9 mouse cellular contexts compared by ENCODE assay signal in genomic region chrX:13224902-13225301, GRCm38 (mm10). TPM values are rescaled to one million over a fixed set of nuclear protein-coding genes. Genes with fewer than 3 reads are reported as not detected.
A peak's percentile ranks its signal among the peaks of the same experiment; 100 is the strongest.
DNase-seq lines count a peak whose midpoint lies in the region; ATAC-seq and TF ChIP-seq lines count a peak whose summit lies in the region.
"Had no signal": no experiment of that assay in that cellular context is flagged by ENCODE, and none has a peak within 500 bp of the region (broad histone marks: within the 10 kb centered on the region; RNA-seq: fewer than 3 reads in every experiment).

No protein-coding gene starts in this region.

- H3K4me1 ChIP-seq in lung, postnatal 0 days (ENCODE audit: insufficient read depth, low read depth, low read length) = no peaks in the 10 kb centered on the region
- H3K4me1 ChIP-seq in neural tube, embryonic 14.5 days (ENCODE audit: control insufficient read depth, insufficient read depth, low read length) = no peaks in the 10 kb centered on the region

- no peaks in the 10 kb centered on the region for H3K27me3 ChIP-seq in lung, postnatal 0 days (replicated peaks; ENCODE audit: insufficient read depth, low read length)
- H3K27me3 ChIP-seq in neural tube, embryonic 14.5 days (ENCODE audit: control insufficient read depth, insufficient read depth, low read length) = no peaks in the 10 kb centered on the region

- ATAC-seq in lung, postnatal 0 days = no peak
- peak; percentile 85 for ATAC-seq in common myeloid progenitor, adult 5-6 weeks (replicated peaks; ENCODE audit: low read depth, poor library complexity, severe bottlenecking)
- ATAC-seq in neural tube, embryonic 14.5 days (ENCODE audit: low read depth) = peak; percentile 59; the same call in 1 of the 2 replicates

- WGBS in lung, postnatal 0 days = 5% methylated on average over 3 of the region's 3 CpGs
- WGBS in neural tube, embryonic 14.5 days = 4% methylated on average over 3 of the region's 3 CpGs

- H3K9ac ChIP-seq in lung, postnatal 0 days (replicated peaks; ENCODE audit: low read depth) = no peak overlapping the region
- no peak overlapping the region for H3K9ac ChIP-seq in neural tube, embryonic 14.5 days (replicated peaks; ENCODE audit: low read depth, low read length)
- H3K9ac ChIP-seq: heart, embryonic 13.5 days had no signal

- no peaks in the 10 kb centered on the region for H3K36me3 ChIP-seq in lung, postnatal 0 days (ENCODE audit: insufficient read depth, low read length)
- no peaks in the 10 kb centered on the region for H3K36me3 ChIP-seq in neural tube, embryonic 14.5 days (ENCODE audit: control insufficient read depth, insufficient read depth, low read length)
- H3K36me3 ChIP-seq: heart, embryonic 13.5 days had no signal

- DNase-seq in cerebellum, postnatal 25 days = peak; percentile 15 to 27
- DNase-seq in cerebellum, adult 11 months = no peak
- peak; percentile 74 for DNase-seq in lung, postnatal 0 days (ENCODE audit: low spot score)
- DNase-seq in lung, postnatal 4 days = no peak
- DNase-seq in layer of hippocampus, adult 8-10 months (ENCODE audit: low spot score in 2 of 2) = no peak
- no peak for DNase-seq in yolk sac, embryonic 10.5 days (ENCODE audit: low spot score)

- no peak overlapping the region for H3K4me2 ChIP-seq in lung, postnatal 0 days (replicated peaks; ENCODE audit: low read depth, low read length)
- no peak overlapping the region for H3K4me2 ChIP-seq in neural tube, embryonic 14.5 days (ENCODE audit: low read depth, low read length)
- H3K4me2 ChIP-seq: heart, embryonic 13.5 days had no signal

- no peak for TF ChIP-seq EP300 in lung, postnatal 0 days (IDR thresholded peaks at IDR 0.05)

- no peaks in the 10 kb centered on the region for H3K9me3 ChIP-seq in lung, postnatal 0 days (ENCODE audit: low read length)
- no peaks in the 10 kb centered on the region for H3K9me3 ChIP-seq in neural tube, embryonic 14.5 days (ENCODE audit: control insufficient read depth, low read length)
- H3K9me3 ChIP-seq: heart, embryonic 13.5 days had no signal

- H3K4me3 ChIP-seq in lung, postnatal 0 days (ENCODE audit: low read depth, low read length) = no peak overlapping the region
- H3K4me3 ChIP-seq in neural tube, embryonic 14.5 days (ENCODE audit: low read depth, low read length) = no peak overlapping the region
- H3K4me3 ChIP-seq: heart, embryonic 13.5 days had no signal

- peak; percentile 74 for TF ChIP-seq CTCF in lung, postnatal 0 days (IDR thresholded peaks at IDR 0.05)

- no peak overlapping the region for H3K27ac ChIP-seq in lung, postnatal 0 days (ENCODE audit: low read length)
- H3K27ac ChIP-seq in neural tube, embryonic 14.5 days (ENCODE audit: low read depth, low read length) = no peak overlapping the region
- H3K27ac ChIP-seq: heart, embryonic 13.5 days had no signal

RNA-seq across cellular contexts. Expression of gene Ddx3x, which starts 55.9 kb away (rescaled TPM):
- polyA plus RNA-seq in lung, postnatal 0 days (2015; fragmentation: Nextera tagmentation; extraction: Ambion mirVana) = 81.8 and 85.2 TPM in 2 replicates
- total RNA-seq in common myeloid progenitor, adult 5-6 weeks (2017) = 557 and 585 TPM in 2 replicates
- 132 and 134 TPM in 2 replicates for polyA plus RNA-seq in neural tube, embryonic 14.5 days (2014; fragmentation: Nextera tagmentation; extraction: Ambion mirVana)
- total RNA-seq in layer of hippocampus, adult 8-10 months (2022) = 100 to 1,000 TPM; 146 to 229 (median 193) TPM

Comparison
In these comparisons a context has a peak if more than half of its experiments do, and no peak if none do; other contexts are left out.
1. DNase-seq: peak in cerebellum, postnatal 25 days (2 of 2) and lung, postnatal 0 days (single experiment); none in cerebellum, adult 11 months (single experiment), lung, postnatal 4 days (0 of 2), layer of hippocampus, adult 8-10 months (0 of 2) and yolk sac, embryonic 10.5 days (single experiment).